Mouse (Mus musculus): ENCODE measurements around the gene Tti1. TPM values are rescaled to one million over a fixed set of nuclear protein-coding genes. Genes with fewer than 3 reads are reported as not detected.

Tti1 gene
- polyA plus RNA-seq (2016; fragmentation: Nextera tagmentation; extraction: Ambion mirVana), result 34.3 and 41.2 TPM in 2 replicates

- Histone ChIP-seq H3K4me1 (peaks cover 32% of the 10 kb centered on the region), H3K27me3 (ENCODE audit: low read depth, poor library complexity, severe bottlenecking) (no peaks in the 10 kb centered on the region)
- WGBS, result under 1% methylated on average over 52 of the region's 52 CpGs
These were observed at the start of gene Tti1, which contains the start of gene Rprd1b for GRCm38 (mm10) chr2:158028354-158028863. Gene Tti1 (minus strand): TSS chr2:158028433. Gene Rprd1b (plus strand): TSS chr2:158028497.

GRCm38 (mm10) chr2:158077981-158078380 is 49.7 kb upstream of the Tti1 start:
- H3K4me1 ChIP-seq, result peaks cover 12% of the 10 kb centered on the region
- H3K4me3 ChIP-seq, result no peak overlapping the region
- no peaks in the 10 kb centered on the region for H3K9me3 ChIP-seq (replicated peaks)
- H3K36me3 ChIP-seq, result peaks cover 55% of the 10 kb centered on the region
- no peaks in the 10 kb centered on the region for H3K27me3 ChIP-seq (ENCODE audit: low read depth, poor library complexity, severe bottlenecking)
- no peak for DNase-seq (ENCODE audit: low spot score)
- H3K27ac ChIP-seq, result no peak overlapping the region
- WGBS, result 74% methylated on average over 2 of the region's 2 CpGs

More at GRCm38 (mm10) chr2:158028354-158028863, at the start of gene Tti1, which contains the start of gene Rprd1b:
- DNase-seq (ENCODE audit: low spot score), result peak; percentile 97
- Histone ChIP-seq H3K9me3 (replicated peaks) (no peaks in the 10 kb centered on the region), H3K4me3 (peak within 1 kb of the TSS; percentile 90), H3K36me3 (peaks cover 28% of the 10 kb centered on the region), H3K27ac (peak within 1 kb of the TSS; percentile 97)

- no peak overlapping the region for H3K4me3 ChIP-seq
- H3K4me1 ChIP-seq, result peaks cover 12% of the 10 kb centered on the region
- 95% methylated on average over 6 of the region's 6 CpGs for WGBS
- H3K9me3 ChIP-seq (replicated peaks), result no peaks in the 10 kb centered on the region
- H3K27ac ChIP-seq, result no peak overlapping the region
- DNase-seq (ENCODE audit: low spot score), result no peak
- H3K27me3 ChIP-seq (ENCODE audit: low read depth, poor library complexity, severe bottlenecking), result no peaks in the 10 kb centered on the region
- peaks cover 68% of the 10 kb centered on the region for H3K36me3 ChIP-seq
These were observed 48.5 kb upstream of the Tti1 start for GRCm38 (mm10) chr2:158076690-158077089.

- no peak overlapping the region for H3K27ac ChIP-seq
- H3K27me3 ChIP-seq (ENCODE audit: low read depth, poor library complexity, severe bottlenecking), result no peaks in the 10 kb centered on the region
- H3K36me3 ChIP-seq, result peaks cover 86% of the 10 kb centered on the region
- WGBS, result 94% methylated on average over 5 of the region's 5 CpGs
- no peak for DNase-seq (ENCODE audit: low spot score)
- H3K4me3 ChIP-seq, result no peak overlapping the region
- no peaks in the 10 kb centered on the region for H3K9me3 ChIP-seq (replicated peaks)
- peaks cover 12% of the 10 kb centered on the region for H3K4me1 ChIP-seq
These were observed 46.6 kb upstream of the Tti1 start for GRCm38 (mm10) chr2:158074835-158075234.

- no peak overlapping the region for H3K27ac ChIP-seq
- peaks cover 88% of the 10 kb centered on the region for H3K36me3 ChIP-seq
- DNase-seq (ENCODE audit: low spot score), result no peak
- H3K4me1 ChIP-seq, result no peaks in the 10 kb centered on the region
- no peak overlapping the region for H3K4me3 ChIP-seq
- WGBS, result 92% methylated on average over 5 of the region's 5 CpGs
- no peaks in the 10 kb centered on the region for H3K27me3 ChIP-seq (ENCODE audit: low read depth, poor library complexity, severe bottlenecking)
- H3K9me3 ChIP-seq (replicated peaks), result no peaks in the 10 kb centered on the region
These were observed 43.4 kb upstream of the Tti1 start for GRCm38 (mm10) chr2:158071633-158071995.

- WGBS, result 81% methylated on average over 3 of the region's 3 CpGs
- no peak overlapping the region for H3K4me3 ChIP-seq
- H3K36me3 ChIP-seq, result peaks cover 87% of the 10 kb centered on the region
- H3K27ac ChIP-seq, result no peak overlapping the region
- no peaks in the 10 kb centered on the region for H3K4me1 ChIP-seq
- H3K27me3 ChIP-seq (ENCODE audit: low read depth, poor library complexity, severe bottlenecking), result no peaks in the 10 kb centered on the region
- H3K9me3 ChIP-seq (replicated peaks), result no peaks in the 10 kb centered on the region
- no peak for DNase-seq (ENCODE audit: low spot score)
These were observed 42.8 kb upstream of the Tti1 start for GRCm38 (mm10) chr2:158070885-158071632.

GRCm38 (mm10) chr2:158068444-158068971 is 40.3 kb upstream of the Tti1 start:
- H3K4me1 ChIP-seq, result no peaks in the 10 kb centered on the region
- no peak for DNase-seq (ENCODE audit: low spot score)
- no peak overlapping the region for H3K4me3 ChIP-seq
- peaks cover 86% of the 10 kb centered on the region for H3K36me3 ChIP-seq
- no peaks in the 10 kb centered on the region for H3K27me3 ChIP-seq (ENCODE audit: low read depth, poor library complexity, severe bottlenecking)
- H3K9me3 ChIP-seq (replicated peaks), result no peaks in the 10 kb centered on the region
- H3K27ac ChIP-seq, result no peak overlapping the region

- 97% methylated on average over 5 of the region's 5 CpGs for WGBS
- DNase-seq (ENCODE audit: low spot score), result no peak
- H3K36me3 ChIP-seq, result peaks cover 84% of the 10 kb centered on the region
- H3K9me3 ChIP-seq (replicated peaks), result no peaks in the 10 kb centered on the region
- H3K4me3 ChIP-seq, result no peak overlapping the region
- H3K27ac ChIP-seq, result no peak overlapping the region
- H3K4me1 ChIP-seq, result no peaks in the 10 kb centered on the region
- H3K27me3 ChIP-seq (ENCODE audit: low read depth, poor library complexity, severe bottlenecking), result no peaks in the 10 kb centered on the region
These were observed 39.1 kb upstream of the Tti1 start for GRCm38 (mm10) chr2:158067260-158067824.

- no peaks in the 10 kb centered on the region for H3K4me1 ChIP-seq
- DNase-seq (ENCODE audit: low spot score), result no peak
- no peaks in the 10 kb centered on the region for H3K27me3 ChIP-seq (ENCODE audit: low read depth, poor library complexity, severe bottlenecking)
- no peak overlapping the region for H3K4me3 ChIP-seq
- peaks cover 84% of the 10 kb centered on the region for H3K36me3 ChIP-seq
- H3K9me3 ChIP-seq (replicated peaks), result no peaks in the 10 kb centered on the region
- H3K27ac ChIP-seq, result no peak overlapping the region
These were observed 38.2 kb upstream of the Tti1 start for GRCm38 (mm10) chr2:158066456-158066855.

GRCm38 (mm10) chr2:158065064-158065463 is 36.8 kb upstream of the Tti1 start:
- no peak for DNase-seq (ENCODE audit: low spot score)
- WGBS, result 92% methylated on average over 5 of the region's 5 CpGs
- no peaks in the 10 kb centered on the region for H3K4me1 ChIP-seq
- no peak overlapping the region for H3K27ac ChIP-seq
- H3K36me3 ChIP-seq, result peaks cover 84% of the 10 kb centered on the region
- H3K4me3 ChIP-seq, result no peak overlapping the region
- no peaks in the 10 kb centered on the region for H3K27me3 ChIP-seq (ENCODE audit: low read depth, poor library complexity, severe bottlenecking)
- no peaks in the 10 kb centered on the region for H3K9me3 ChIP-seq (replicated peaks)

- peaks cover 85% of the 10 kb centered on the region for H3K36me3 ChIP-seq
- DNase-seq (ENCODE audit: low spot score), result no peak
- no peaks in the 10 kb centered on the region for H3K9me3 ChIP-seq (replicated peaks)
- WGBS, result 64% methylated on average over 3 of the region's 3 CpGs
- H3K27me3 ChIP-seq (ENCODE audit: low read depth, poor library complexity, severe bottlenecking), result no peaks in the 10 kb centered on the region
- no peaks in the 10 kb centered on the region for H3K4me1 ChIP-seq
- H3K27ac ChIP-seq, result no peak overlapping the region
- no peak overlapping the region for H3K4me3 ChIP-seq
These were observed 36.4 kb upstream of the Tti1 start for GRCm38 (mm10) chr2:158064571-158065048.

- H3K4me1 ChIP-seq, result no peaks in the 10 kb centered on the region
- 91% methylated on average over 3 of the region's 3 CpGs for WGBS
- peaks cover 96% of the 10 kb centered on the region for H3K36me3 ChIP-seq
These were observed 34.8 kb upstream of the Tti1 start for GRCm38 (mm10) chr2:158063036-158063435.

GRCm38 (mm10) chr2:158059666-158060105 is 31.5 kb upstream of the Tti1 start:
- DNase-seq (ENCODE audit: low spot score), result no peak
- no peaks in the 10 kb centered on the region for H3K9me3 ChIP-seq (replicated peaks)
- no peak overlapping the region for H3K27ac ChIP-seq
- 87% methylated on average over 8 of the region's 8 CpGs for WGBS
- H3K27me3 ChIP-seq (ENCODE audit: low read depth, poor library complexity, severe bottlenecking), result no peaks in the 10 kb centered on the region
- peaks cover 98% of the 10 kb centered on the region for H3K36me3 ChIP-seq
- H3K4me1 ChIP-seq, result no peaks in the 10 kb centered on the region
- no peak overlapping the region for H3K4me3 ChIP-seq

More at GRCm38 (mm10) chr2:158063036-158063435, 34.8 kb upstream of the Tti1 start:
- Histone ChIP-seq H3K27me3 (ENCODE audit: low read depth, poor library complexity, severe bottlenecking) (no peaks in the 10 kb centered on the region), H3K27ac (no peak overlapping the region), H3K4me3 (no peak overlapping the region), H3K9me3 (replicated peaks) (no peaks in the 10 kb centered on the region)
- no peak for DNase-seq (ENCODE audit: low spot score)
